Mouse (Mus musculus) myocyte (in vitro differentiated cells): ENCODE measurements around the gene Olfr617. TPM values are rescaled to one million over a fixed set of nuclear protein-coding genes. Genes with fewer than 3 reads are reported as not detected.

Source experiments
- H3K27me3 ChIP-seq: one replicate; pipeline ENCODE4 v1.6.1; 2011; ENCODE audit not compliant: control insufficient read depth, insufficient read depth, insufficient read length
- H3K36me3 ChIP-seq: one replicate; pipeline ENCODE4 v1.6.1; 2011; ENCODE audit not compliant: control insufficient read depth, insufficient read depth
- H3K4me2 ChIP-seq: one replicate; pipeline ENCODE4 v1.6.1; 2011; ENCODE audit warnings: low read depth, control low read depth
- H3K4me3 ChIP-seq: one replicate; pipeline ENCODE4 v1.5.1; 2011; ENCODE audit warnings: mild to moderate bottlenecking, control low read depth, moderate library complexity
- H3K79me2 ChIP-seq: one replicate; pipeline ENCODE4 v1.6.1; 2011; ENCODE audit not compliant: control insufficient read depth, insufficient read depth
- H3ac ChIP-seq: one replicate; pipeline ENCODE4 v1.6.1; 2011; ENCODE audit not compliant: control insufficient read depth, insufficient read length
- CEBPB ChIP-seq: IDR thresholded peaks from 2 replicates; pipeline ENCODE4 v1.6.1; 2011; ENCODE audit warnings: mild to moderate bottlenecking, moderate library complexity; ENCODE audit not compliant: poor library complexity, insufficient read depth, severe bottlenecking
- E2F4 ChIP-seq: IDR thresholded peaks from one replicate; pipeline ENCODE4 v1.6.1; 2011; ENCODE audit warnings: mild to moderate bottlenecking, control low read depth, moderate library complexity; ENCODE audit not compliant: insufficient read depth
- MAX ChIP-seq: IDR thresholded peaks from one replicate; pipeline ENCODE4 v1.6.1; 2011; ENCODE audit warnings: low read depth, mild to moderate bottlenecking, control low read depth
- MYOD1 ChIP-seq, 3 experiments: IDR thresholded peaks; one replicate each; pipeline ENCODE4 v1.6.1; 2011; ENCODE audit warnings: control low read depth in 2 of 3, low read depth in 2 of 3, mild to moderate bottlenecking in 2 of 3, moderate library complexity in 1 of 3; ENCODE audit not compliant: insufficient read length in 2 of 3, control insufficient read depth in 1 of 3
- MYOG ChIP-seq, 3 experiments: IDR thresholded peaks; one replicate each; pipeline ENCODE4 v1.6.1; 2011; ENCODE audit warnings: control low read depth in 2 of 3, low read depth in 2 of 3, mild to moderate bottlenecking in 2 of 3; ENCODE audit not compliant: insufficient read length in 2 of 3, control insufficient read depth in 1 of 3, insufficient read depth in 1 of 3
- POLR2A ChIP-seq: IDR thresholded peaks from one replicate; pipeline ENCODE4 v1.6.1; 2011; ENCODE audit warnings: low read depth, mild to moderate bottlenecking, control low read depth, moderate library complexity; ENCODE audit not compliant: insufficient read length
- POLR2AphosphoS2 ChIP-seq: IDR thresholded peaks from one replicate; pipeline ENCODE4 v1.6.1; 2011; ENCODE audit warnings: low read depth, control low read depth; ENCODE audit not compliant: insufficient read length
- REST ChIP-seq: IDR thresholded peaks from one replicate; pipeline ENCODE4 v1.6.1; 2011; ENCODE audit warnings: mild to moderate bottlenecking, control low read depth, moderate library complexity; ENCODE audit not compliant: insufficient read depth, insufficient read length
- SRF ChIP-seq: IDR thresholded peaks from one replicate; pipeline ENCODE4 v1.6.1; 2011; ENCODE audit warnings: low read depth; ENCODE audit not compliant: control insufficient read depth, insufficient read length
- TCF12 ChIP-seq: IDR thresholded peaks from one replicate; pipeline ENCODE4 v1.6.1; 2011; ENCODE audit warnings: mild to moderate bottlenecking, control low read depth; ENCODE audit not compliant: poor library complexity, insufficient read depth, severe bottlenecking
- TCF3 ChIP-seq: IDR thresholded peaks from one replicate; pipeline ENCODE4 v1.6.1; 2011; ENCODE audit warnings: low read depth, control low read depth; ENCODE audit not compliant: insufficient read length
- USF1 ChIP-seq: IDR thresholded peaks from one replicate; pipeline ENCODE4 v1.6.1; 2011; ENCODE audit warnings: low read depth, mild to moderate bottlenecking, control low read depth, moderate library complexity
- polyA plus RNA-seq: library from polyadenylated mRNA; unstranded; fragments of >200 nt; fragmentation: generic; extraction: Trizol; gene quantifications from one replicate; pipeline ENCODE4 v1.2.1, GENCODE M21; 2012; ENCODE audit warnings: missing spikeins

Gene Olfr617
- polyA plus RNA-seq, 1 experiment = not detected

GRCm38 (mm10) chr7:103589803-103590202 is 16.9 kb downstream of the Olfr617 start, which contains the start of gene Olfr618:
TSS of gene Olfr618 (plus strand) at chr7:103590103.
- Histone ChIP-seq H3K4me2 (no peak within 1 kb of the TSS), H3K79me2 (no peaks in the 10 kb centered on the region), H3ac (no peak within 1 kb of the TSS), H3K36me3 (no peaks in the 10 kb centered on the region), H3K4me3 (no peak within 1 kb of the TSS), H3K27me3 (no peaks in the 10 kb centered on the region)
- TF ChIP-seq TCF3 = no peak
- TF ChIP-seq E2F4 = no peak
- TF ChIP-seq MYOD1 (IDR thresholded peaks at IDR 0.05; ENCODE audit: control insufficient read depth in 1 of 3, insufficient read length in 2 of 3, low read depth in 2 of 3) = no peak

GRCm38 (mm10) chr7:103600275-103600674 is 27.4 kb downstream of the Olfr617 start, which contains the start of gene Olfr619:
TSS of gene Olfr619 (plus strand) at chr7:103600575.
- Histone ChIP-seq H3K4me2 (no peak within 1 kb of the TSS), H3ac (no peak within 1 kb of the TSS)

GRCm38 (mm10) chr7:103607425-103607824 is 34.6 kb downstream of the Olfr617 start:
- Histone ChIP-seq H3K36me3 (no peaks in the 10 kb centered on the region), H3ac (no peak overlapping the region), H3K79me2 (no peaks in the 10 kb centered on the region), H3K27me3 (no peaks in the 10 kb centered on the region), H3K4me2 (no peak overlapping the region), H3K4me3 (no peak overlapping the region)
- TF ChIP-seq E2F4 (no peak), MYOD1 (IDR thresholded peaks at IDR 0.05; ENCODE audit: control insufficient read depth in 1 of 3, insufficient read length in 2 of 3, low read depth in 2 of 3) (no peak), REST (no peak), CEBPB (no peak), SRF (no peak), POLR2A (no peak), TCF12 (no peak), USF1 (no peak), POLR2AphosphoS2 (no peak), TCF3 (no peak), MYOG (IDR thresholded peaks at IDR 0.05; ENCODE audit: control insufficient read depth in 1 of 3, insufficient read depth in 1 of 3, insufficient read length in 2 of 3, low read depth in 2 of 3) (no peak), MAX (no peak)

More at GRCm38 (mm10) chr7:103600275-103600674, 27.4 kb downstream of the Olfr617 start, which contains the start of gene Olfr619:
- H3K27me3 ChIP-seq = no peaks in the 10 kb centered on the region
- no peaks in the 10 kb centered on the region for H3K79me2 ChIP-seq
- no peaks in the 10 kb centered on the region for H3K36me3 ChIP-seq
- no peak within 1 kb of the TSS for H3K4me3 ChIP-seq
- TF ChIP-seq CEBPB = no peak
- TF ChIP-seq E2F4 = no peak
- TF ChIP-seq MAX = no peak
- no peak for TF ChIP-seq MYOG (IDR thresholded peaks at IDR 0.05; ENCODE audit: control insufficient read depth in 1 of 3, insufficient read depth in 1 of 3, insufficient read length in 2 of 3, low read depth in 2 of 3)
- TF ChIP-seq TCF3 = no peak
- TF ChIP-seq SRF = no peak
- TF ChIP-seq REST = no peak
- no peak for TF ChIP-seq TCF12
- no peak for TF ChIP-seq MYOD1 (IDR thresholded peaks at IDR 0.05; ENCODE audit: control insufficient read depth in 1 of 3, insufficient read length in 2 of 3, low read depth in 2 of 3)
- no peak for TF ChIP-seq USF1

DNA sequence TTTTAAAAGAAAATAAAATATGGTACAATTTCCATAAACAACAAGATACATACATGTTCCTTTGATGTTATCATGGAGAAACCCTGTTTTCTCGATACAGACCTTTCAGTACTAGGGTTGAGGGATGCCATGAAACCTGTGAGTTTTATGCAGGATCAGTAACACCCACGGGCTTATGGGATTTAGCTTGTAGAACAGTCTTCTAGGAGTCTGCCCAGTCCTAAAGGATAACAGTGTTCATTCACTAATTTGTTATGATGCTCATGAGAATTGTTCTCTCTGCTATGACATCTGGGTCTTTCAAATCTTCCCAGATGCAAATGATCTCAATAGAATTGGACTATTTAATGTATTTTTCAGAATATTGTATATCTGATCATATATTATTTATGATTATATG is 39.6 kb downstream of the Olfr617 start, which contains the start of gene Olfr620:
Olfr620 (minus strand) TSS at position 101 of the 400 bp plus-strand sequence.
- H3K36me3 ChIP-seq = no peaks in the 10 kb centered on the region
- TF ChIP-seq TCF3 (no peak), SRF (no peak), REST (no peak), E2F4 (no peak), MAX (no peak), TCF12 (no peak), POLR2AphosphoS2 (no peak), USF1 (no peak), POLR2A (no peak), MYOD1 (IDR thresholded peaks at IDR 0.05; ENCODE audit: control insufficient read depth in 1 of 3, insufficient read length in 2 of 3, low read depth in 2 of 3) (no peak), CEBPB (no peak), MYOG (IDR thresholded peaks at IDR 0.05; ENCODE audit: control insufficient read depth in 1 of 3, insufficient read depth in 1 of 3, insufficient read length in 2 of 3, low read depth in 2 of 3) (no peak)
- no peaks in the 10 kb centered on the region for H3K27me3 ChIP-seq
- no peaks in the 10 kb centered on the region for H3K79me2 ChIP-seq
- no peak within 1 kb of the TSS for H3K4me3 ChIP-seq
- H3K4me2 ChIP-seq = no peak within 1 kb of the TSS
- H3ac ChIP-seq = no peak within 1 kb of the TSS

Other genes starting within 250 kb of the Olfr617 start
- not detected for gene Olfr598, start 249.5 kb upstream of the Olfr617 start, polyA plus RNA-seq
- not detected for gene Olfr599, start 237.1 kb upstream of the Olfr617 start, polyA plus RNA-seq
- not detected for gene Olfr600, start 223.4 kb upstream of the Olfr617 start, polyA plus RNA-seq
- not detected for gene Olfr601, start 210.4 kb upstream of the Olfr617 start, polyA plus RNA-seq
- not detected for gene Olfr603, start 186.9 kb upstream of the Olfr617 start, polyA plus RNA-seq
- gene Usp17lc, start 158.0 kb upstream of the Olfr617 start, polyA plus RNA-seq = not detected
- gene Olfr605, start 127.6 kb upstream of the Olfr617 start, polyA plus RNA-seq = not detected
- not detected for gene Olfr606, start 124.0 kb upstream of the Olfr617 start, polyA plus RNA-seq
- gene Olfr607, start 108.9 kb upstream of the Olfr617 start, polyA plus RNA-seq = not detected
- not detected for gene Olfr608, start 103.2 kb upstream of the Olfr617 start, polyA plus RNA-seq
- not detected for gene Olfr609, start 75.0 kb upstream of the Olfr617 start, polyA plus RNA-seq
- not detected for gene Olfr610, start 60.9 kb upstream of the Olfr617 start, polyA plus RNA-seq
- not detected for gene Olfr611, start 52.2 kb upstream of the Olfr617 start, polyA plus RNA-seq
- not detected for gene Olfr612, start 30.3 kb upstream of the Olfr617 start, polyA plus RNA-seq
- gene Olfr613, start 25.0 kb upstream of the Olfr617 start, polyA plus RNA-seq = not detected
- gene Olfr615, start 17.0 kb upstream of the Olfr617 start, polyA plus RNA-seq = not detected
- not detected for gene Olfr616, start 3.9 kb upstream of the Olfr617 start, polyA plus RNA-seq
- gene Olfr618, start 17.0 kb downstream of the Olfr617 start, polyA plus RNA-seq = not detected
- gene Olfr619, start 27.5 kb downstream of the Olfr617 start, polyA plus RNA-seq = not detected
- gene Olfr620, start 39.5 kb downstream of the Olfr617 start, polyA plus RNA-seq = not detected
- gene Olfr622, start 69.6 kb downstream of the Olfr617 start, polyA plus RNA-seq = not detected
- gene Olfr623, start 90.6 kb downstream of the Olfr617 start, polyA plus RNA-seq = not detected
- not detected for gene Olfr624, start 98.1 kb downstream of the Olfr617 start, polyA plus RNA-seq
- gene Olfr625-ps1, start 109.7 kb downstream of the Olfr617 start, polyA plus RNA-seq = not detected
- not detected for gene Olfr243, start 141.6 kb downstream of the Olfr617 start, polyA plus RNA-seq
- not detected for gene Olfr628, start 157.3 kb downstream of the Olfr617 start, polyA plus RNA-seq
- not detected for gene Olfr629, start 171.9 kb downstream of the Olfr617 start, polyA plus RNA-seq
- not detected for gene Olfr630, start 184.3 kb downstream of the Olfr617 start, polyA plus RNA-seq
- not detected for gene Olfr69, start 198.5 kb downstream of the Olfr617 start, polyA plus RNA-seq
- not detected for gene Olfr68, start 206.6 kb downstream of the Olfr617 start, polyA plus RNA-seq
- not detected for gene Olfr67, start 218.8 kb downstream of the Olfr617 start, polyA plus RNA-seq
- not detected for gene Hbb-bt, start 240.9 kb downstream of the Olfr617 start, polyA plus RNA-seq